Mouse (Mus musculus): ENCODE measurements around the gene Spns3. TPM values are rescaled to one million over a fixed set of nuclear protein-coding genes. Genes with fewer than 3 reads are reported as not detected.

The Spns3 gene
- polyA plus RNA-seq, 1 experiment from 2014 or later, result 0.75 TPM

DNA sequence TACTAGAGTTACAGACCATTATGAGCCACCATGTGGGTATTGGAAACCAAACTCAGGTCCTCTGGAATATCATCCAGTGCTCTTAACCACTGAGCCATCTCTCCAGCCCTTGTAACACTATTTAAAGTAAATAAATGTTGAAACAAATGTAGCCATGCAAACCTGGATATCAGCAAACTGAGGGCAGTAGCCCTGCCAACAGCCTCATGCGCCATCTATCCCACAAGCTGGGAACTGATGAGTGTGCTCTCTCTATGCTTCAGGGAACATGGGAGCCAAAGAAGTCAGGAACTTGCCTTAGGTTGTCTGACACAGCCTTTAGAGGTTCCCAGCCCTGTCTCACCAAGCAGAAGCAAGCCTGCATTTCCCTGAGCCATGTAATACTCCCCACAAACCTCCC is 18.7 kb downstream of the Spns3 start:
- Histone ChIP-seq H3K36me3 (ENCODE audit: control insufficient read depth, insufficient read depth, low read length) (no peaks in the 10 kb centered on the region), H3K4me3 (ENCODE audit: low read depth, low read length) (no peak overlapping the region), H3K9me3 (ENCODE audit: control insufficient read depth, low read length) (no peaks in the 10 kb centered on the region), H3K9ac (ENCODE audit: low read length) (no peak overlapping the region), H3K27ac (replicated peaks) (no peak overlapping the region), H3K27me3 (ENCODE audit: control insufficient read depth, insufficient read depth, low read length) (no peaks in the 10 kb centered on the region), H3K4me1 (replicated peaks; ENCODE audit: control insufficient read depth, insufficient read depth) (no peaks in the 10 kb centered on the region), H3K4me2 (replicated peaks; ENCODE audit: low read depth) (no peak overlapping the region)
- TF ChIP-seq EP300 (optimal IDR thresholded peaks at IDR 0.05), result no peak
- TF ChIP-seq CTCF (IDR thresholded peaks at IDR 0.05; ENCODE audit: low read depth), result peak; percentile 56
- DNase-seq (ENCODE audit: low spot score), result peak; percentile 39
- ATAC-seq (ENCODE audit: low FRiP score, low TSS enrichment), result peak; percentile 41; the same call in 1 of the 2 replicates
- WGBS, result 74% methylated on average over 1 of the region's 1 CpGs

DNA sequence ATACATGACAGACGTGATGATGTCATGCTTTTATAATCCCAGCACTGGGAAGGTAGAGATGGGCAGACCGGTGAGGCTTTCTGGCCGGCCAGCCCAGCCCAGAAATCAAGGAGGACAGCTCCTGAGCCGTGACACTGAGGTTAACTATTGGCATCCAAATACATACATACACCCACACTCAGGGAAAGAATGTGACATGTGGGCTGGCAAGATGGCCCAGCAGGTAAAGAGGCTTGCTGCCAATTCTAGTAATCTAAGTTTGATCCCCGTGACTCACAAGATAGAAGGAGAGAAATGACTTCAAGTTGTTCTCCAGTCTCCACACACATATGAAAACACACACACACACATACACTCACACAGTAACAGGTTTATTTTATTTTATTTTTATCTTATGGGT is 19.2 kb downstream of the Spns3 start:
- WGBS, result 71% methylated on average over 5 of the region's 5 CpGs
- H3K4me3 ChIP-seq (ENCODE audit: low read depth, low read length), result no peak overlapping the region
- H3K4me1 ChIP-seq (replicated peaks; ENCODE audit: control insufficient read depth, insufficient read depth), result no peaks in the 10 kb centered on the region
- no peaks in the 10 kb centered on the region for H3K27me3 ChIP-seq (ENCODE audit: control insufficient read depth, insufficient read depth, low read length)
- DNase-seq (ENCODE audit: low spot score) (no peak), ATAC-seq (ENCODE audit: low FRiP score, low TSS enrichment) (0 out of 2 replicates have a peak, but pooled peaks have one; percentile 5)
- H3K9me3 ChIP-seq (ENCODE audit: control insufficient read depth, low read length), result no peaks in the 10 kb centered on the region
- H3K9ac ChIP-seq (ENCODE audit: low read length), result no peak overlapping the region
- no peak overlapping the region for H3K4me2 ChIP-seq (replicated peaks; ENCODE audit: low read depth)
- TF ChIP-seq EP300 (optimal IDR thresholded peaks at IDR 0.05), result no peak
- no peak for TF ChIP-seq CTCF (IDR thresholded peaks at IDR 0.05; ENCODE audit: low read depth)
- no peak overlapping the region for H3K27ac ChIP-seq (replicated peaks)
- no peaks in the 10 kb centered on the region for H3K36me3 ChIP-seq (ENCODE audit: control insufficient read depth, insufficient read depth, low read length)

GRCm38 (mm10) chr11:72526190-72526589 is 24.1 kb downstream of the Spns3 start:
- H3K36me3 ChIP-seq (ENCODE audit: control insufficient read depth, insufficient read depth, low read length), result no peaks in the 10 kb centered on the region
- ATAC-seq (ENCODE audit: low FRiP score, low TSS enrichment) (no peak), DNase-seq (ENCODE audit: low spot score) (no peak)
- no peaks in the 10 kb centered on the region for H3K27me3 ChIP-seq (ENCODE audit: control insufficient read depth, insufficient read depth, low read length)
- no peaks in the 10 kb centered on the region for H3K4me1 ChIP-seq (replicated peaks; ENCODE audit: control insufficient read depth, insufficient read depth)
- H3K4me3 ChIP-seq (ENCODE audit: low read depth, low read length), result no peak overlapping the region
- no peaks in the 10 kb centered on the region for H3K9me3 ChIP-seq (ENCODE audit: control insufficient read depth, low read length)
- 76% methylated on average over 4 of the region's 4 CpGs for WGBS
- no peak overlapping the region for H3K4me2 ChIP-seq (replicated peaks; ENCODE audit: low read depth)
- no peak overlapping the region for H3K9ac ChIP-seq (ENCODE audit: low read length)
- no peak overlapping the region for H3K27ac ChIP-seq (replicated peaks)
- TF ChIP-seq CTCF (IDR thresholded peaks at IDR 0.05; ENCODE audit: low read depth) (no peak), EP300 (optimal IDR thresholded peaks at IDR 0.05) (no peak)

GRCm38 (mm10) chr11:72523711-72524110 is 26.6 kb downstream of the Spns3 start:
- no peak overlapping the region for H3K4me2 ChIP-seq (replicated peaks; ENCODE audit: low read depth)
- no peaks in the 10 kb centered on the region for H3K27me3 ChIP-seq (ENCODE audit: control insufficient read depth, insufficient read depth, low read length)
- no peak overlapping the region for H3K9ac ChIP-seq (ENCODE audit: low read length)
- no peaks in the 10 kb centered on the region for H3K9me3 ChIP-seq (ENCODE audit: control insufficient read depth, low read length)
- no peak overlapping the region for H3K4me3 ChIP-seq (ENCODE audit: low read depth, low read length)
- no peaks in the 10 kb centered on the region for H3K36me3 ChIP-seq (ENCODE audit: control insufficient read depth, insufficient read depth, low read length)
- TF ChIP-seq CTCF (IDR thresholded peaks at IDR 0.05; ENCODE audit: low read depth) (no peak), EP300 (optimal IDR thresholded peaks at IDR 0.05) (no peak)
- H3K4me1 ChIP-seq (replicated peaks; ENCODE audit: control insufficient read depth, insufficient read depth), result no peaks in the 10 kb centered on the region
- DNase-seq (ENCODE audit: low spot score) (no peak), ATAC-seq (ENCODE audit: low FRiP score, low TSS enrichment) (no peak)
- no peak overlapping the region for H3K27ac ChIP-seq (replicated peaks)
- 42% methylated on average over 4 of the region's 4 CpGs for WGBS

- Histone ChIP-seq H3K4me3 (ENCODE audit: low read depth, low read length) (no peak overlapping the region), H3K9ac (ENCODE audit: low read length) (no peak overlapping the region), H3K27ac (replicated peaks) (no peak overlapping the region), H3K9me3 (ENCODE audit: control insufficient read depth, low read length) (no peaks in the 10 kb centered on the region), H3K36me3 (ENCODE audit: control insufficient read depth, insufficient read depth, low read length) (no peaks in the 10 kb centered on the region), H3K4me2 (replicated peaks; ENCODE audit: low read depth) (no peak overlapping the region), H3K4me1 (replicated peaks; ENCODE audit: control insufficient read depth, insufficient read depth) (no peaks in the 10 kb centered on the region), H3K27me3 (ENCODE audit: control insufficient read depth, insufficient read depth, low read length) (no peaks in the 10 kb centered on the region)
- no peak for DNase-seq (ENCODE audit: low spot score)
- no peak for TF ChIP-seq EP300 (optimal IDR thresholded peaks at IDR 0.05)
- TF ChIP-seq CTCF (IDR thresholded peaks at IDR 0.05; ENCODE audit: low read depth), result no peak
- 49% methylated on average over 5 of the region's 5 CpGs for WGBS
- ATAC-seq (ENCODE audit: low FRiP score, low TSS enrichment), result peak; percentile 42; the same call in 1 of the 2 replicates
Observed at GRCm38 (mm10) chr11:72522616-72523041, 27.7 kb downstream of the Spns3 start.

GRCm38 (mm10) chr11:72521598-72522541 is 28.4 kb downstream of the Spns3 start:
- Histone ChIP-seq H3K27ac (replicated peaks) (no peak overlapping the region), H3K9ac (ENCODE audit: low read length) (no peak overlapping the region), H3K36me3 (ENCODE audit: control insufficient read depth, insufficient read depth, low read length) (no peaks in the 10 kb centered on the region), H3K4me2 (replicated peaks; ENCODE audit: low read depth) (no peak overlapping the region), H3K27me3 (ENCODE audit: control insufficient read depth, insufficient read depth, low read length) (no peaks in the 10 kb centered on the region), H3K4me3 (ENCODE audit: low read depth, low read length) (no peak overlapping the region), H3K4me1 (replicated peaks; ENCODE audit: control insufficient read depth, insufficient read depth) (no peaks in the 10 kb centered on the region), H3K9me3 (ENCODE audit: control insufficient read depth, low read length) (no peaks in the 10 kb centered on the region)
- ATAC-seq (ENCODE audit: low FRiP score, low TSS enrichment), result no peak
- TF ChIP-seq CTCF (IDR thresholded peaks at IDR 0.05; ENCODE audit: low read depth), result no peak
- TF ChIP-seq EP300 (optimal IDR thresholded peaks at IDR 0.05), result no peak
- DNase-seq (ENCODE audit: low spot score), result no peak
- WGBS, result 64% methylated on average over 5 of the region's 5 CpGs
